Mouse (Mus musculus): ENCODE measurements around the gene Sec23b.

DNA sequence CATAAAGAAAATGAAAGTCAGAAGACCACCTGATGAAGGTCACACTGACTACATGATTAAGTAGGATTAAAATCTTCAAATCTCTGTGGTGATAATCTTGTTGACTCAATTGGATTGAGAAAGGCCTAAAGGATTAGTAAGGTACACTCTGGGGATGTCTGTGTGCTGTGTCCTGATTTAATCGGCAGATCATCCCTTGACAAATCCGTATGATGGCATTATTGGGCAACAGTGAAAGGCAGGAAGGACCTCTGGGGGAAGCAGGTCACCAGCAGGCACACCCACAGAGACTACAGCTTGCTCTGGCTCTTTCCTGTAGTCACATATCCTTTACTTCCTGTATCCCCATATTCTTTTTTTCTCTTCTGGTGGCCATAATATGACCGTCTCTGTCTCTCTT, 36.3 kb upstream of the Sec23b start:
- TF ChIP-seq GATA1 (IDR thresholded peaks at IDR 0.05; ENCODE audit: borderline replicate concordance, low read length): no peak
- no peak for TF ChIP-seq FLI1 (IDR thresholded peaks at IDR 0.05; ENCODE audit: low read length)

All from megakaryocyte, embryonic 14.5 days (primary cell).